Comparison of ENCODE assay signal across 17 mouse cellular contexts in the genomic region with DNA sequence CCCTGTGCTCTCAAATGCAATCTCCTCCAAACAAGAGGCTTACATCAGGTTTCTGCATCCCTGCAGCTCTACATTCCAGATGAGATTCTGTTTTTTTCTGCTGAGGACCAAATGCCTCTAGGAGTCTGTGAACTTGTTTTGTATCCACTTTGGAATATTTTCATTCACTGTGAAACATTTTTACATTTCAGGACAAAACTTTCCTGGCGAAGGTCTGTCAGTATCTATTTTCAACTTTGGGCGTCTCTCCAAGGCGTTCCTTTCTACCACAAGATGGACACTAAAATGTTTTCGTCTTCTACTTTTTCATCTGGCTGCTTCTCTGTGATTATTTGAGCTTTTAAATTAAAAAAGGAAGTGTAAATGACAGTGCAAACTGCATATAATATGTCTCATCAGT.
"Had no signal": no experiment of that assay in that cellular context is flagged by ENCODE, and none has a peak within 500 bp of the region (broad histone marks: within the 10 kb centered on the region; RNA-seq: fewer than 3 reads in every experiment).

No protein-coding gene starts in this region.

- DNase-seq: gastrocnemius, adult 2 months; gastrocnemius, postnatal 10 days; gastrocnemius, postnatal 25 days; heart, adult 18-20 months; heart, postnatal 10 days; heart, postnatal 4 days; kidney, adult 18-20 months; kidney, adult 8-10 months; kidney, postnatal 10 days; kidney, postnatal 25 days; kidney, postnatal 4 days; layer of hippocampus, adult 9-11 months; liver had no signal

- ATAC-seq: hindbrain, embryonic 16.5 days; inflammation-experienced regulatory T-cells, adult 6 months; intestine, embryonic 15.5 days; intestine, postnatal 0 days had no signal
